Mouse (Mus musculus): ENCODE measurements at regions not wholly inside any gene's neighbourhood (a gene's known extent, or its start where the extent isn't known, plus 50 kb on each side); places are given as distances from the start of the nearest gene placed in this dataset.

DNA sequence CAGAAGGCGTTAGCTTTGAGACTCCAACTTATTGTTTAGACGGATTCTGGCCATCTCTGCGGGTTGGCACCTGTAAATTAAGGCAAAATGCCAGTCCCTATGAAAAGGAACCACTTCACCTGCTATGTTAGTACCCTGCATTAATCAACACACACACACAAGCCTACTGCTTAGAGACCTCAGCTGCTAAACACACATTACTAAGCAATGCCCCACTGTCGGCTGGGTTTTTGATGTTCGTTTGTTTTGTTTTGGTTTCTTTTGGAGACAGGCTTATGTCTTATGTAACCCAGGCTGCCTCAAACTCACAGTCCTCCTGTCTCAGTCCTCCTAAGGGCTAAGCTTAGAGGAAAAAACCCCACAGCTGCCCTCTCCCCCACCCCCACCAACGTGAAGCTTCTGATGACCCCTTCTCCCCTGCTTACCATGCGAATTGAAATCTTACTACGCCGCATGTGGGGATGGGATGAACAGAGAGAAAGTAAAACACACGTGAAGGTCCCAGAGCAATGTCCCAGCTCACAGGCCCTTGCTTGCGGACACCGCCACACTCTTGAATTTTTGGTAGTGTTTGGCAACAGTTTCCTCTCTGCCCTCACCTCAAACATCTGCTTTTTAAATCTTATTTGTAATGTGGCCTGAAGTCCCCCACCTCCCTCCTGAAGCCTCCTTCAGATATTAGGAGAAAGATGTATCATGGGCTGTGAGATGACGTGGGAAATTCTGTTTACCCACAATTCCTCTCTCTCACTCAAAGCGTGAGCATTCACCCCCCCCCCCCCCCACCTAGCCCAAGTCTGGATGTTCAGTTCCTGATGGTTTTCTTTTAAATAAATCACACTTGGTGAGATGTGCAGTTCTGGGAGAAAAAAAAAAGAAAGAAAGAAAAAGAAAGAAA, 70.1 kb downstream of the Tex35 start:
- TF ChIP-seq CTCF (IDR thresholded peaks at IDR 0.05; ENCODE audit: extremely low read depth, insufficient read depth, insufficient read length, insufficient replicate concordance), result no peak
- no peak for TF ChIP-seq POLR2A (IDR thresholded peaks at IDR 0.05; ENCODE audit: low read depth, low read length)

All from spleen, adult 2 months (tissue).